Mouse (Mus musculus): ENCODE data around the gene Rps6kb1.
A peak's percentile ranks its signal among the peaks of the same experiment; 100 is the strongest.

The Rps6kb1 gene

GRCm38 (mm10) chr11:86581250-86581753, 36.7 kb upstream of the Rps6kb1 start:
- no peak for DNase-seq (ENCODE audit: extremely low spot score, low spot score)

- no peak for DNase-seq (ENCODE audit: extremely low spot score, low spot score)
Measured at GRCm38 (mm10) chr11:86580319-86581113, 35.9 kb upstream of the Rps6kb1 start.

GRCm38 (mm10) chr11:86579731-86580318, 35.2 kb upstream of the Rps6kb1 start:
- DNase-seq (ENCODE audit: extremely low spot score, low spot score) = no peak

DNA sequence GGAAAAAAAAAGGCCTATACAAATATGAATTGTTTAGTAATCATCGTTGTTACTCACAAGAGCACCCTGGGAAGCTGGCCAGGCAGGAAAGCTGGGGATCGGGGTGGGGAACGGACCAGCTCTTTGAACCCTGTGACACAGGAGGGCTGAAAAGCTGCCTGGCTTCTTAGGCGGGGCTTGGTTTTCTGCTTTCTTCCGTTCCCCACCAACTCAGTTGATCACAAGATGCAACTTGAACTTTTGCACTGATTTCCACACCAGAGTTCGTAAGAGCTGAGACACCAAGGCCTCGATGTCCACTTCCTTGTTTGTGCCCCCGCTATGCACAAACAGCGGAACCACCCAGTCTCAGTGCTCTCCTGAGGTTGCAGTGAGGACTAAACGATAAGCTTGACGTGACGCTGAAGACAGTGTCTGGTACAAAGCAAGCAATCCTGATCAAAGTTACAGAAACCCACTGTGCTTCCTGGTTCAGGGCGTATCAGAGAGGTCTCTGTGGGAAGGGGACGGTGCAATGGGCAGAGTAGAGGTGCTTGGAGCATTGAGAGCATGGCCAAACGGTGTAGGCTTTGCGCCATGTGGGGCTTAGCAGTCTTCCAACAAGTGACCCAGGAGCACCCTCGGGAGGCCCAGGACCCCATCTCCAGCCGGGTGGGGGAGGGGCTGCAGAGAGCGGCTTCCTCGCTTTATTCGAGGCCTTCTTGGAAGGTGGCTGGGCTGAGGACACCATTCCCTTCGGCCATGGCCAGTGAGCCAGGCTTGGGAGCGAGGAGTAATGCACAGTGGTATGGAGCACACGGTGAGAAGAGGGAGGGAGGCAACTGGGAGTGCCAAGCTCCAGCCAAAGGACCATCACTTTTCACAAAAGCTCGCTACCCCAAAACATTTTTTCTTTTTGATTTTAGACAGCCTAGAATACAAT, 34.5 kb upstream of the Rps6kb1 start:
- no peak for DNase-seq (ENCODE audit: extremely low spot score, low spot score)

- no peak for DNase-seq (ENCODE audit: extremely low spot score, low spot score)
Measured at GRCm38 (mm10) chr11:86578106-86578808, 33.7 kb upstream of the Rps6kb1 start.

GRCm38 (mm10) chr11:86577231-86577630, 32.6 kb upstream of the Rps6kb1 start:
- no peak for DNase-seq (ENCODE audit: extremely low spot score, low spot score)

GRCm38 (mm10) chr11:86575632-86576378, 31.2 kb upstream of the Rps6kb1 start:
- DNase-seq (ENCODE audit: extremely low spot score, low spot score) = no peak

GRCm38 (mm10) chr11:86574408-86574807, 29.8 kb upstream of the Rps6kb1 start:
- no peak for DNase-seq (ENCODE audit: extremely low spot score, low spot score)

- DNase-seq (ENCODE audit: extremely low spot score, low spot score) = no peak
Measured at GRCm38 (mm10) chr11:86573646-86574231, 29.1 kb upstream of the Rps6kb1 start.

- DNase-seq (ENCODE audit: extremely low spot score, low spot score) = no peak
Measured at GRCm38 (mm10) chr11:86572623-86573022, 28.0 kb upstream of the Rps6kb1 start.

GRCm38 (mm10) chr11:86571871-86572270, 27.3 kb upstream of the Rps6kb1 start:
- DNase-seq (ENCODE audit: extremely low spot score, low spot score) = no peak

GRCm38 (mm10) chr11:86571047-86571855, 26.6 kb upstream of the Rps6kb1 start:
- peak; percentile 43 for DNase-seq (ENCODE audit: extremely low spot score, low spot score)

GRCm38 (mm10) chr11:86570261-86570746, 25.7 kb upstream of the Rps6kb1 start:
- peak; percentile 58 for DNase-seq (ENCODE audit: extremely low spot score, low spot score)

- no peak for DNase-seq (ENCODE audit: extremely low spot score, low spot score)
Measured at GRCm38 (mm10) chr11:86568425-86568824, 23.8 kb upstream of the Rps6kb1 start.

DNA sequence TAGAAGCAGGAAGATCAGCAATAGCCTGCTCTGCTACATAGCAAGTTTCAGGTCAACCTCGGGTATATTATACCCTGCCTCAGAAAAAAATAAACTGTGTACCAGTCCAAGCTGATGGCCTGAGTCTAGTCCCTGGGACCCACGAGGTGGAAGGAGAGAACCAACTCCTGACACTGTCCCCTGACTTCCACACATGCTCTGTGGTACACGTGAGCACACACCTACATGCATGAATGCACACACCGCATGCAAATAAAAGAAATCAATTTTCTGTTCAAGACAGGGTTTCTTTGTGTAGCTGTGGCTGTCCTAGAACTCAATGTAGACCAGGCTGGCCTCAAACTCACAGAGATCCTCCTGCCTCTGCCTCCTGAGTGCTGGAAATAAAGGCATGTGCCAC, 13.7 kb upstream of the Rps6kb1 start:
- DNase-seq (ENCODE audit: extremely low spot score, low spot score) = no peak

GRCm38 (mm10) chr11:86553525-86553924, 8.9 kb upstream of the Rps6kb1 start:
- DNase-seq (ENCODE audit: extremely low spot score, low spot score) = no peak

GRCm38 (mm10) chr11:86547412-86547811, 2.8 kb upstream of the Rps6kb1 start:
- DNase-seq (ENCODE audit: extremely low spot score, low spot score) = no peak

GRCm38 (mm10) chr11:86545556-86545955, 951 bp upstream of the Rps6kb1 start:
- DNase-seq (ENCODE audit: extremely low spot score, low spot score) = no peak

All from neural tube, embryonic 10.5 days (tissue).